Comparison of ENCODE assay signal across 8 mouse cellular contexts in the genomic region with DNA sequence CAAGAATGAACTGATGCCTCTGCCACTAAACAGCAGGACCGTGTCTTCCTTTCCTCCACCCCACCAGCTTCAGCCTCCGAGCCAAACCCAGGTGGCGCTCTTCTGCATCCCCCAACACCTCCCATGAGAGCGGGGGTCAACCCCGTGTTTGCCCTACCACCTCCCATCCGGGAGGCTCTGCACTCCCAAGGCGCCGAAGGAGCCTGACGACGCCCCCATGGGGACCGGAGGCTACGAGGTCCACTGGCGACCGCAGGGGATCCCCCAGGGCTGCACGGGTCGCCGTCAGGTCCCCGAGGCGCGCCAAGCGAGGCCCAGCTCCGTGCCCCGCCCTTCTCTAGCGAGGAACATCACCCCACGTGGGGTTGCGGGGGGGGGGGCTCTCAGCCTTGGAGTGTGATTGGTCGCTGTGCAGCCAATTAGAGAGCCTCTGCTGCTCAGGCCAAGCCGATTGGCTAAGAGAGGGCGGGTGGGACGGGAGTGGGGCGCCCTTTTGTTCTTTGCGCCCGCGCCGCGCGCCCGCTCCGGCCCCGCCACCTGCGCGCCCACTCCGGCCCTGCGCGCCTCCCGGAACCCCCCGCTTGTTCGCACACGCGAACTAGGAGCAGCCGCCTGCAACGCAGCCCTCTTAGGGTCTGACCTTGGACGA. TPM values are rescaled to one million over a fixed set of nuclear protein-coding genes. Genes with fewer than 3 reads are reported as not detected.
DNase-seq lines count a peak whose midpoint lies in the region; ATAC-seq and TF ChIP-seq lines count a peak whose summit lies in the region.

No protein-coding gene starts in this region.

- peaks cover 4 to 10% of the 10 kb centered on the region in 2 experiments; a peak in 2 of 4 replicates for H3K4me1 ChIP-seq in ES-E14 (ENCODE audit: control insufficient read depth in 2 of 2, insufficient read depth in 2 of 2, low read length in 2 of 2, poor library complexity in 1 of 2)
- peaks cover 45% of the 10 kb centered on the region for H3K4me1 ChIP-seq in forebrain, embryonic 13.5 days
- peaks cover 29% of the 10 kb centered on the region for H3K4me1 ChIP-seq in neural tube, embryonic 14.5 days (ENCODE audit: control insufficient read depth, insufficient read depth, low read length)
- peaks cover 28% of the 10 kb centered on the region for H3K4me1 ChIP-seq in testis, adult 2 months (ENCODE audit: control insufficient read depth, insufficient read depth, low read length)

- ATAC-seq in cerebellum, adult (ENCODE audit: insufficient number of reproducible peaks, low FRiP score, low TSS enrichment), result peak; percentile 82
- peak; percentile 96 for ATAC-seq in forebrain, embryonic 13.5 days
- peak; percentile 94 for ATAC-seq in neural tube, embryonic 14.5 days (ENCODE audit: low read depth)

- no peaks in the 10 kb centered on the region for H3K9me3 ChIP-seq in ES-E14 (ENCODE audit: control insufficient read depth, insufficient read depth, low read depth, low read length)
- no peaks in the 10 kb centered on the region for H3K9me3 ChIP-seq in forebrain, embryonic 13.5 days (replicated peaks)
- no peaks in the 10 kb centered on the region for H3K9me3 ChIP-seq in neural tube, embryonic 14.5 days (ENCODE audit: control insufficient read depth, low read length)

- H3K4me2 ChIP-seq in forebrain, embryonic 13.5 days, result peak overlapping the region; percentile 81
- peak overlapping the region; percentile 80 for H3K4me2 ChIP-seq in neural tube, embryonic 14.5 days (ENCODE audit: low read depth, low read length)

- peak overlapping the region; percentile 67 for H3K9ac ChIP-seq in ES-E14 (ENCODE audit: insufficient read depth, low read depth, low read length, poor library complexity, severe bottlenecking)
- peak overlapping the region; percentile 74 for H3K9ac ChIP-seq in forebrain, embryonic 13.5 days
- H3K9ac ChIP-seq in neural tube, embryonic 14.5 days (replicated peaks; ENCODE audit: low read depth, low read length), result peak overlapping the region; percentile 69

- intact Hi-C loops in heart, postnatal 10 days (cut with DNase I), result loop anchor here (1.0 to 5.0 kb wide), 3 partner anchors 22 to 143 kb away; no protein-coding TSS in a partner anchor

- in situ Hi-C loops in ES-E14 (cut with MboI; ENCODE audit: low sequenced_read_pairs in 2 of 2, unreplicated experiment in 2 of 2), result no loop called here

- peaks cover 28% of the 10 kb centered on the region for H3K27me3 ChIP-seq in forebrain, embryonic 13.5 days
- no peaks in the 10 kb centered on the region for H3K27me3 ChIP-seq in neural tube, embryonic 14.5 days (ENCODE audit: control insufficient read depth, insufficient read depth, low read length)
- H3K27me3 ChIP-seq in testis, adult 2 months (ENCODE audit: control insufficient read depth, insufficient read depth, low read length), result no peaks in the 10 kb centered on the region

- no peak for TF ChIP-seq CTCF in testis, adult 2 months (IDR thresholded peaks at IDR 0.05; ENCODE audit: control insufficient read depth, insufficient read depth, insufficient replicate concordance, low read depth, low read length)

- no peak for TF ChIP-seq POLR2A in testis, adult 2 months (IDR thresholded peaks at IDR 0.05; ENCODE audit: control insufficient read depth, low read depth, low read length)

- peak overlapping the region; percentile 68 to 70 for H3K4me3 ChIP-seq in ES-E14 (ENCODE audit: insufficient read depth in 1 of 2, low read depth in 1 of 2, low read length in 2 of 2, poor library complexity in 1 of 2, severe bottlenecking in 1 of 2)
- H3K4me3 ChIP-seq in forebrain, embryonic 13.5 days, result peak overlapping the region; percentile 51
- H3K4me3 ChIP-seq in neural tube, embryonic 14.5 days (ENCODE audit: low read depth, low read length), result peak overlapping the region; percentile 47
- H3K4me3 ChIP-seq in testis, adult 2 months (ENCODE audit: control insufficient read depth, low read depth, low read length), result peak overlapping the region; percentile 68

- H3K36me3 ChIP-seq in ES-E14 (ENCODE audit: control insufficient read depth, insufficient read depth, low read length, poor library complexity, severe bottlenecking), result no peaks in the 10 kb centered on the region
- H3K36me3 ChIP-seq in forebrain, embryonic 13.5 days (ENCODE audit: poor library complexity, severe bottlenecking), result no peaks in the 10 kb centered on the region
- H3K36me3 ChIP-seq in neural tube, embryonic 14.5 days (ENCODE audit: control insufficient read depth, insufficient read depth, low read length), result no peaks in the 10 kb centered on the region
- no peaks in the 10 kb centered on the region for H3K36me3 ChIP-seq in testis, adult 2 months (ENCODE audit: control insufficient read depth, insufficient read depth, low read length)

- 2% methylated on average over 50 of the region's 53 CpGs for WGBS in forebrain, embryonic 13.5 days
- WGBS in neural tube, embryonic 14.5 days, result under 1% methylated on average over 52 of the region's 53 CpGs

- DNase-seq in ES-E14 (ENCODE audit: low read depth, low spot score), result peak; percentile 91
- peak; percentile 92 for DNase-seq in heart, postnatal 10 days
- DNase-seq in kidney, postnatal 4 days, result peak; percentile 91 to 95
- DNase-seq in lung, adult 18-20 months, result peak; percentile 86 to 90

- H3K27ac ChIP-seq in ES-E14 (ENCODE audit: insufficient read depth, low read depth, low read length, poor library complexity, severe bottlenecking), result no peak overlapping the region
- H3K27ac ChIP-seq in forebrain, embryonic 13.5 days, result peak overlapping the region; percentile 83
- peak overlapping the region; percentile 93 for H3K27ac ChIP-seq in neural tube, embryonic 14.5 days (ENCODE audit: low read depth, low read length)
- H3K27ac ChIP-seq in testis, adult 2 months (ENCODE audit: control insufficient read depth, insufficient read depth, low read depth, low read length), result peak overlapping the region; percentile 14

TF ChIP-seq in ES-E14, 5 proteins besides CTCF, POLR2A, EP300 and RAD21:
- TF ChIP-seq CHD2 (IDR thresholded peaks at IDR 0.05; ENCODE audit: low read depth, low read length) (no peak), ZNF384 (IDR thresholded peaks at IDR 0.05; ENCODE audit: low read depth, low read length) (no peak), HCFC1 (IDR thresholded peaks at IDR 0.05; ENCODE audit: borderline replicate concordance, insufficient read depth, low read length) (no peak), ZC3H11A (IDR thresholded peaks at IDR 0.05; ENCODE audit: borderline replicate concordance, low read depth, low read length) (no peak), MAFK (IDR thresholded peaks at IDR 0.05; ENCODE audit: insufficient read depth, low read depth, low read length) (no peak)
TF ChIP-seq in ES-E14: peak in this region for 0.

RNA-seq across cellular contexts. Expression of a gene that starts 43.3 kb away (rescaled TPM):
- 1,716 and 2,367 TPM in 2 replicates for total RNA-seq in ES-E14 (2012; rRNA removed)
- 3,229 and 3,555 TPM in 2 replicates for polyA plus RNA-seq in forebrain, embryonic 13.5 days (2015; fragmentation: Nextera tagmentation; extraction: Ambion mirVana)
- total RNA-seq in heart, postnatal 10 days (2021), result 100 to 1,000 TPM; 691 to 703 TPM
- 4,176 and 4,177 TPM in 2 replicates for polyA plus RNA-seq in neural tube, embryonic 14.5 days (2014; fragmentation: Nextera tagmentation; extraction: Ambion mirVana)
- 670 and 672 TPM in 2 replicates for polyA plus RNA-seq in testis, adult 2 months (2012; rRNA removed)

RNA-seq across cellular contexts. Expression of a gene that starts 56.3 kb away (rescaled TPM):
- 0.31 and 0.42 TPM in 2 replicates for total RNA-seq in ES-E14 (2012; rRNA removed)
- polyA plus RNA-seq in forebrain, embryonic 13.5 days (2015; fragmentation: Nextera tagmentation; extraction: Ambion mirVana), result 1.3 and 1.7 TPM in 2 replicates
- not detected for total RNA-seq in heart, postnatal 10 days (2021)
- polyA plus RNA-seq in neural tube, embryonic 14.5 days (2014; fragmentation: Nextera tagmentation; extraction: Ambion mirVana), result 0.63 and 1.7 TPM in 2 replicates
- 1.6 and 2.1 TPM in 2 replicates for polyA plus RNA-seq in testis, adult 2 months (2012; rRNA removed)
